Mouse (Mus musculus): ENCODE measurements around the gene Ppp2r5e.

The Ppp2r5e gene

DNA sequence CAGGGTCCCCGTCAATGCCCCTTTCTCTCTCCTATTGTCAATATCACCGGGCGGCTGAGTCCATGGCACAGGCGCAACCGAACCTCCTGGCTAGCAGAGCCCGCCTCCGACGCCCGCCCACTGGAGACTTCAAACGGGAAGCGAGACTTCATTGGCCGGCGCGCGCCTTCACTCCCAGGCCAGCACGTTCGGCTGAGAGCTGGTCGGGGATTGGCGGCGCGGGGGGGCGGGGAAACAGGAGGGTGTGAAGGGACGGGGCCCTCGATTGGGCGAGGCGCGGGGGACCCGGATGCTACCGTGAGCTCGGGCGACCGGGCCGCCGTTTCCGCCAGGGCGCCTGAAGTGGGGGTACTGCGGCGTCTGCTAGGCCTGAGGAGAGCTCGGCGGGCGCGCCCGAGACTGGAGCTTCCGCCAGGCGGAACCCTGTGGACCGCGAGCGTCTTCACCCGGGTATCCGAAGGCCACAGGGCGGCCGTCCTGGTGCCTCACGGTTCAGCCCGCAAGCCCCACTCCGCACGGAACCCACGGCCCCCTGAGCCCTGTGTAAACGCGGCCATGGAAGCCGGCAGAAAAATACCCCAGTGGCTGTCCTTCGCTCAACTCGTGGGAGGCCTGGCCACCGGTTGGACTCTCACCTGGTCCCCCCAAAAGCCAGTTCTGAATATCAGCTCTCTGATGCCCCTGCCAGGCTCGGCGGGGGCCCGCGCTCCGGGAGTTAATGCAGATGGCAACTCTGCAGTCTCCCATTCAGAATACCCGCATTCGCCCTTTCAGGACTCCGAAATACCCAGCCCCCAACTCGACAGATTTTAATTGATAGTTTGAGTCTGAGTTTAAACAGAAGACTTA lies at the start of gene Ppp2r5e:
TSS of gene Ppp2r5e (minus strand) at position 92 of the 849 bp plus-strand sequence.
- DNase-seq (ENCODE audit: low read depth, low spot score) = peak; percentile 95

DNA sequence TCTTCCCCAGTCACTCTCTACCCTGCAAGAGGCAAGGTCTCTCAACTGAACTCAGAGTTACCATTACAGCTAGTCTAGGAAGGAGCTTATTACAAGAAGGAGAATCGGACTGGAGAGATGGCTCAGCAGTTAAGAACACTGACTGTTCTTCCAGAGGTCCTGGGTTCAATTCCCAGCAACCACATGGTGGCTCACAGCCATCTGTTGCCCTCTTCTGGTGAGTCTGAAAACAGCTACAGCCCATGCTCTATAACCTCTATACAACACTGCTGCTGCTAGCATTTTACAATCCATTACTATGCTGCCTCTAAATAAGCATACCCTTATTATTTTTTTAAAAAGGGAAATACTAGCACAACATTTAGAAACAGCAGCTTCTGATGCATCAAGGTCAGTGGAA lies 49.7 kb upstream of the Ppp2r5e start:
- DNase-seq (ENCODE audit: low read depth, low spot score) = no peak

GRCm38 (mm10) chr12:75641726-75642125 lies 45.7 kb upstream of the Ppp2r5e start:
- DNase-seq (ENCODE audit: low read depth, low spot score) = no peak

DNA sequence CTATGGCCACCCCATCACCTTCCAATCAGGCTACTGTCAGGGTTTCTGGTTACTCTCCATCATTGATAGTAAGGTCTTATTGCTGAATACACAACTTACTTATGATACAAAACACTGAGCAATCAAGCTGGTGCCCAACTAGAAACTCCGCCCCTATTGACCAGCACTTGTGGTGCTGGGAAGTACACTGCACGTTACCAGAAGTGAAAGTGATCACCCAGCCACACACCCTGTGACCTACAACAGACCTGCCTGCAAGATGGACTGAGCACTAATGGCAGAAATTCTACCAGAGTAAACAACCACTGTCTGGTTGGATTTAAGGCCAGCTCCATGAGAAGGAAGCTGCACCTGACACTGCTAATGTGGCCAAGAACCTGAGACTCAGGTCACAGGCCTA lies 42.3 kb upstream of the Ppp2r5e start:
- DNase-seq (ENCODE audit: low read depth, low spot score) = no peak

DNA sequence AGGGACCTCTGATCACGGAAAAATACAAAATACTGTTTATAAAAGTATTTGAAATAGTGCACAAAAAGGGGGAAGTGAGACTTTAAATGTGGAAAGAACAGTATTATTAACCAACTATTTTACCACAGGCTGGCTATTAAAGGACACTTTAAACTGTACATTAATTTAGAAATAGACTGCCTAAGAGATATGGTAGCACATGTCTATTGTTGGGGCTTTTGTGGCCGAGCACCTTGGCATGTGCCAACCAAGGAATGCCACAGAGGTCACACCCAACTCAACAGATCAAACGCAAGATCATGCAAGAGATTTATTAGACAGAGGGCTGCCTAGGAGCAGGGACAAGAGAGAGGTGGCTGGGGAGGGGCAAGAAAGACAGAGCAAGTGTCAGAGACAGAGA lies 41.1 kb upstream of the Ppp2r5e start:
- DNase-seq (ENCODE audit: low read depth, low spot score) = no peak

DNA sequence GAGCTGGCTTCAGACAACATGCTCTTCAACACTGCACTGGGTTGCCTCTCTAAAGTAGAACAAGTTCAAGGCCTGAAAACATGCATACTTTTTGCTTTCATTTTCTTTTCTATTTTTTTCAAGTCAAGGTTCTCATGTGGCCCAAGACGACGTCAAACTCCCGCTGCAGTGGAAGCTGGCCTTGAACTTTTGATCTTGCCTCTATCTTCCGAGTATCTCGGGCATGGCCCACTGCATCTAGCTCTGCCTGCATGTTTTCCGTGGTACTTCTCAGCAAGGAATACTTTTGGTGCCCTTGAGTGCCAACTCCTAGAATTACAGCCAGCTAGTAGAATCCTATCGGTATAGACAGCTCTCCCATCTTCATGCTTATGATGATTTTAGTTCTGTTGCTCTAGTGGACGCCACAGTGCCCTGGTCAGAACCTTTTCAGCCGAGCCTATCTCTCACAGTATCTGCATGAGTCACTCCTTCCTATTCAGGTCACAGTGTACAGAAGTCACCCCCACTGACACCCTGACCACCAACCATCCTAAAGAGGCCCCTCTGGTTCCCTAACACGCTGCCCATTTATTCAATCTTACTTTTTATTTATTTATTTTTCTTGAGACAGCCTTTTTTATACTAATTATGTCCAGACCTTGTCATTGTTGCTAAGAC lies 39.9 kb upstream of the Ppp2r5e start:
- no peak for DNase-seq (ENCODE audit: low read depth, low spot score)

GRCm38 (mm10) chr12:75629618-75630017 lies 33.6 kb upstream of the Ppp2r5e start:
- no peak for DNase-seq (ENCODE audit: low read depth, low spot score)

DNA sequence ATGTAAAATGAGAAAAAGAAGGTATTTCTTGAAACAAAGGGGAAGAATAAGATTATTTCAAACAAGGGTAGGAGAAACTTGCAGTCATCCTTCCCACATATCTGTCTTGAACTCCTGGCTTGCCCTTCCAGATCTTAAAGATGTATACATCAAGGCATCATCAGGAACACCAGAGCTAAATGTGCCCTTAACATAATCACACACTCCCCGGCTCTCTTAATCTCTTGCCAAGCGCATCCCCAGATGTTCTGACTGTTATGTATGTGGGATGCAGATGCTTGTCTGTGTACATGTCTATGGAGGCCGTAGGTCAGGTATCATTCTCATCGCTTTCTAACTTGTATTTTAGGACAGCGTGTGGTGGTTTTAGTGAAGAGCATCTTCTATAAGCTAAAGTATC lies 27.2 kb upstream of the Ppp2r5e start:
- no peak for DNase-seq (ENCODE audit: low read depth, low spot score)

GRCm38 (mm10) chr12:75622835-75623234 lies 26.8 kb upstream of the Ppp2r5e start:
- no peak for DNase-seq (ENCODE audit: low read depth, low spot score)

- DNase-seq (ENCODE audit: low read depth, low spot score) = no peak
These were observed 20.8 kb upstream of the Ppp2r5e start for GRCm38 (mm10) chr12:75616841-75617240.

- DNase-seq (ENCODE audit: low read depth, low spot score) = no peak
These were observed 20.2 kb upstream of the Ppp2r5e start for GRCm38 (mm10) chr12:75616158-75616791.

DNA sequence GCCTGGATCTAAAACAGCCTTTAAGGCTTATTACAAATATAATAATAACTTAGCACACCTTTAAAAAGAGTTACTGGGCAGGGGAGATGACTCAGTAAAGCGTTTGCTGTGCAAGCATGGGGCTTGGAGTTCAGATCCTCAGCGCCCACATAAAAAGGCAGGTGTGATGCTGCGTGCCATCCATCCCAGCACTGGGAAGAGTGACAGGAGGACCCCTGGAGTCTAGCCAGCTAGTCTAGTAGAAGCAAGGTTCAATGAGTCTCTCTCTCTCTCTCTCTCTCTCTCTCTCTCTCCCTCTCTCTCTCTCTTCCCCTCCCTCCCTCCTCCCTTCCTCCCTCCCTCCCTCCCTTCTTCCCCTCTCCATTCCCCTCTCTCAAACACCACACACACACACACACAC lies 19.5 kb upstream of the Ppp2r5e start:
- no peak for DNase-seq (ENCODE audit: low read depth, low spot score)

DNA sequence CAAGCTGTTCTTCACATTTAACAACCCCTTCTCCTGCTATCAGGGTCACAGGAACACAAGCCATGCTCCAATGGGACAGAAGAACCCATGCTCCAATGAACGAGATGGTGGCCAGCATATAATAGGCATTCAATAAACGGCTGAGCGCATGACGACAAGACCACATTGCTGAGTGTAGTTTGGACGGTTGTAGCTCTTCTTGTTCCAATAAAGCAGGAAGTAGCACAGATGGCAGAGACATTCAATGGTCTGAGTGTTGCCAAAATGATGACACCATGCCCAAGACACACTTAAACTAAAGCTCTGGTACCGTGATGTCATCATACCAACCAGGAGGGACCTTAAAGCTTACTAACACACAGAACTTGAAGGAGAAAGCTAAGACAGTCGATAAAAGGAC lies 16.7 kb upstream of the Ppp2r5e start:
- DNase-seq (ENCODE audit: low read depth, low spot score) = no peak

GRCm38 (mm10) chr12:75599490-75599889 lies 3.4 kb upstream of the Ppp2r5e start:
- no peak for DNase-seq (ENCODE audit: low read depth, low spot score)

- DNase-seq (ENCODE audit: low read depth, low spot score) = no peak
These were observed 2.9 kb upstream of the Ppp2r5e start for GRCm38 (mm10) chr12:75598988-75599387.

DNA sequence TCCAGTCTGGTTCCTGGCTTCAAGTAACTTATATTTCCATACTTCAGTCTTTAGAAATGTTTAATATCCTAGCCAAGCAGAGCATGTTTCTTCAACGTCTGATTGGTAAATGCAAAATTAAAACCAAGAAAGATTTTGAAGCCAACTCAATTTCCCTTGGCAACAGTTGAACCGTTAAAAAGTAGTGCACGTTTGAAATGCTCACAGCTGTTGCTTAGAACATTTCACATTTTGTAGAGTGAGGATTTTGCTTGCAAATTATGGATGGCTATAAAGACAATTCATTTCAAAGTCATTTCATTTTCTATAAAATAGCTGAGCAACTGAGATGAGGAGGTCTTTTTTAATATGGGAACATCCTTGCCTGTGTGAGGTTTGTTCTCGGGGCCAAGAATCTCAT lies 1.7 kb upstream of the Ppp2r5e start:
- no peak for DNase-seq (ENCODE audit: low read depth, low spot score)

DNA sequence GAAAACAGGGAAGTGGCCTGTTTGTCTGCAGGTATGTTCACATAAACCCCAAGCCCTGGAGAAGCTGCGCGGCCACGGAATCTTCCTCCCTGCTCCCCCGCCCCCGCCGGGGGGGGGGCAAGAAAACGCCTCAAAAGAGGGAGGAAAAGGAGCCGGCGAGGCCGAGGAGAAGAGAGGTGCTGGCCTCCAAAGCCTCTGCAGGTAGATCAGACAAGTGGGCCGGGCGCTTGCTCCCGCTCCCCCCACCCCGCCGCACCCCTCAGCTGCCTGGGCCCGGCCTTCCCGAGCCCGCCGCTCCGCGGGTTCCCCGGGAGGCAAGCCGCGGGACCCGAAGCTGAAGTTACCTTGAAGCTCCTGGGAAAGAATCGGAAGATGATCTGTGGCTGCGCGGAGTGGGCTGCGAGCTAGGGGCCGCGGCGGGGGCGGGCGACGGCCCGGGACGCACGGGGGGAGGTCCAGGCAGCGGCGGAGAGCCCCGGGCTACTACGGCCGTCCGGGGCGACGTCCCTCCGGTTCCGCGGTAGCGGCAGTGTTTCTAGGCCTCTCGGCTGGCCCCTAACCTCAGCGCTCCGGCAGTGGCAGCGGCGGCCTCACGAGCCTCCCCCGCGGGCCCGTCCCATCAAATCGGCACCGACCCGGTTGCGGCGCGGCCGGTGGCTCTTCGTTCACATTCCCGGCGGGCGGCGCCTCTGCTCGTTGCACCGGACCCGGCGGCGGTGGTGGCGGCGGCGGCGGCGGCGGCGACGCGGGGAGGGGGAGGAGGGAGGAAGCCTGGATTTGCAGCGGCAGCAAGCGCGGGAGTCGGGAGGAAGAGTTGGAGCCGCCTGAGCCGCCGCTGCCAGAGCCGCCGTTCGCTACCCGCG lies 523 bp downstream of the Ppp2r5e start:
- DNase-seq (ENCODE audit: low read depth, low spot score) = no peak

GRCm38 (mm10) chr12:75594404-75594803 lies 1.6 kb downstream of the Ppp2r5e start:
- DNase-seq (ENCODE audit: low read depth, low spot score) = no peak

DNA sequence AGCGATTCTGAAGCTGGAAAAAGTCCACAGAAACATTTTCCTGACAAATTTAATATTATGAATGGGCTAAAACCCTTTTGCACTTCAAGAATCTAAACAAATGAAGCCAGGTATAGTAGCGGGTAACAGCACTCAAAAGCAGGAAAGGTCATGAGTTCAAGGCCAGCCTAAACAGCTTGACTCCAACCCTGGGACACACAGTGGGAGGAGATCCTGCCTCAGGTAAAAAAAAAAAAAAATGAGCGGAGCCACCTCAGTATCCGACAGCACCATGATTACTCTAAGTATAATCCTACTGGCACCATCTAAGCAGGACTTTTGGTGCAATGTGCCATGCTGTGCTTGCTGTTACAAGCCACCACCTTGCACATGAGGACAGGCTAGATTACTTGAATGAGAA lies 2.2 kb downstream of the Ppp2r5e start:
- no peak for DNase-seq (ENCODE audit: low read depth, low spot score)

DNA sequence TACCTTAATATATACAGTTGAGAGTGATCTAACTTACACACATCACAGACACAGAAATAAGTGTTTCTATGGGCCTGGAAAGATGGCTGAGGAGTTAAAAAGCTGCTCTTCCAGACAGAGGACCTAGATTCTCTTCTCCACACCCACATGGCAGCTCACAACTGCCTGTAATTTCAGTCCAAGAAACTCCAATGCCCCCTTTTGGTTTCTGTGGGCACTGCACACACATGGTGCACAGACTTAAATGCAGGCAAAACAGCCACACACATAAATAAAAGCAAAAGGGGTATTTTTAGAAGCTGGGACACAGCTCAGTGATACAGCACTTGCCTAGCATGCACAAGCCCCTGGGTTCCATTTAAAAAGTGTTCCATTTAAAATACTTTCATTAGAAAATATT lies 8.5 kb downstream of the Ppp2r5e start:
- DNase-seq (ENCODE audit: low read depth, low spot score) = no peak

GRCm38 (mm10) chr12:75583776-75584175 lies 12.3 kb downstream of the Ppp2r5e start:
- no peak for DNase-seq (ENCODE audit: low read depth, low spot score)

- no peak for DNase-seq (ENCODE audit: low read depth, low spot score)
These were observed 17.0 kb downstream of the Ppp2r5e start for GRCm38 (mm10) chr12:75579076-75579475.
